Mouse (Mus musculus) limb, embryonic 10.5 days (tissue): ENCODE data around the gene Itpk1. TPM values are rescaled to one million over a fixed set of nuclear protein-coding genes. Genes with fewer than 3 reads are reported as not detected.

ENCODE experiments used
- DNase-seq: peaks from one replicate; pipeline ENCODE4 v3.0.0-alpha.2; 2017; ENCODE audit warnings: low spot score
- H3K27ac ChIP-seq: fragments of 300-500 bp; sonication (generic); 2 replicates; pipeline ENCODE4 v1.5.1; 2016; ENCODE audit warnings: mild to moderate bottlenecking
- H3K27me3 ChIP-seq: fragments of 300-500 bp; sonication (generic); 2 replicates; pipeline ENCODE4 v1.6.1; 2016; ENCODE audit warnings: low read depth, mild to moderate bottlenecking; ENCODE audit not compliant: poor library complexity, severe bottlenecking
- H3K36me3 ChIP-seq: fragments of 300-500 bp; sonication (generic); 2 replicates; pipeline ENCODE4 v1.6.1; 2016; ENCODE audit warnings: mild to moderate bottlenecking, moderate library complexity
- H3K4me1 ChIP-seq: fragments of 300-500 bp; sonication (generic); 2 replicates; pipeline ENCODE4 v1.6.1; 2016
- H3K4me3 ChIP-seq: fragments of 300-500 bp; sonication (generic); 2 replicates; pipeline ENCODE4 v1.5.1; 2016; ENCODE audit warnings: mild to moderate bottlenecking, moderate library complexity
- H3K9me3 ChIP-seq: fragments of 300-500 bp; sonication (generic); replicated peaks from 2 replicates; pipeline ENCODE4 v1.6.1; 2016; ENCODE audit warnings: mild to moderate bottlenecking
- WGBS: fragments of 180-500 bp; shearing (Covaris S2); methylation state at CpG from one replicate; pipeline ENCODE4 v1.1.7; 2016; 5-methylcytosine and 5-hydroxymethylcytosine counted together
- polyA plus RNA-seq: library from polyadenylated mRNA; unstranded; fragments of >200 nt; fragmentation: Nextera tagmentation; extraction: Ambion mirVana; gene quantifications from 2 replicates; pipeline ENCODE4 v1.2.1, GENCODE M21; 2016

Itpk1 gene
- polyA plus RNA-seq, 1 experiment from 2014 or later: 9.7 TPM

DNA sequence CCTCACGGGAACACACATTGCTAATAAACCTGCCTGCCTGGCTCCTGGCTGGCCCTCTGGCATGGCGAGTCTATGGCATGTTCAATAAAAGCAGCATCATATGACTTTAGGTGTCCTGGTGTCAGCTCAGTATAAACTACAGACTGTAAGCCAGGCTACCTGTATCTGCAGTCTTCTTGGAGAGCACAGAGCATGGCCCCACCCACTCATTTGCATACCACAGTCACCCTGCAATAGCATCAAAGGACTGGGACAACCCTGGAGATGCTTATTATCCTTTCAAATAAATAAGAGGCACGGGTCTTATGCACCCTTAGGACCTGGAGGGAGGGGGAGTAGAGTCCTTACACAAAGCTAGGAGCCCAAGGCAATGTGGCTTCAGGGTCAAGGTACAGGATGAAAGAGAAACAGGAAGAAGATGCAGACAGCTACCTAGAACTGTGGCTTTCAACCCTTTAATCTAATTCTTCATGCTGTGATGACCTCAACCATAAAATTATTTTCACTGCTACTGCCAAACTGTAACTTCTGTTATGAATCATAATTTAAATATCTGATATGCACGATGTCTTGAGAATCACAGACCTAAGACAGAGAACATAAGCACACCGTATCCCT is 123.0 kb downstream of the Itpk1 start:
- WGBS: 77% methylated on average over 5 of the region's 5 CpGs
- no peak overlapping the region for H3K27ac ChIP-seq
- no peak for DNase-seq

DNA sequence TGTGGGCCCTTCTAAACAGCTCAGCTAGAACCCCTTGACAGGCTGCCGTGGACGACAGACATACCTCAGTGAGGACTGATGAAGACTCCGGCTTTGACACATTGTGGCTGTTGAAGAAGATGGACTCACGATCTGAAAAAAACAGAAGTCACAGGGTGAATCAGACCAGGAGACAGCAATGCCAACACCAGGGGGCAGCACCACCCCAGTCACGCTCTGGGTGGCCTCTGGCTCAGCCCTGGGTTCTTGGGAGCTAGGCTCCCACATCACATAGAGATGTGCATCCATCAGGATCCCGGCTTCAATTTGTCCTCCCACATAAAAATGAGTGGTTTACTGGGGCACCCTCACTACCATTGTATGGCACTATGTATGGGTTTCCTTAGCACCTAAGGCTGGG is 125.7 kb downstream of the Itpk1 start:
- H3K27ac ChIP-seq: no peak overlapping the region
- WGBS: 62% methylated on average over 6 of the region's 6 CpGs
- H3K4me1 ChIP-seq: no peaks in the 10 kb centered on the region
- DNase-seq: peak; percentile 81
- no peaks in the 10 kb centered on the region for H3K27me3 ChIP-seq
- peaks cover 13% of the 10 kb centered on the region for H3K36me3 ChIP-seq
- no peaks in the 10 kb centered on the region for H3K9me3 ChIP-seq
- H3K4me3 ChIP-seq: no peak overlapping the region

More for the DNA sequence above, 123.0 kb downstream of the Itpk1 start:
- H3K36me3 ChIP-seq: peaks cover 25% of the 10 kb centered on the region
- H3K27me3 ChIP-seq: no peaks in the 10 kb centered on the region
- H3K4me3 ChIP-seq: no peak overlapping the region
- H3K4me1 ChIP-seq: no peaks in the 10 kb centered on the region
- no peaks in the 10 kb centered on the region for H3K9me3 ChIP-seq

DNA sequence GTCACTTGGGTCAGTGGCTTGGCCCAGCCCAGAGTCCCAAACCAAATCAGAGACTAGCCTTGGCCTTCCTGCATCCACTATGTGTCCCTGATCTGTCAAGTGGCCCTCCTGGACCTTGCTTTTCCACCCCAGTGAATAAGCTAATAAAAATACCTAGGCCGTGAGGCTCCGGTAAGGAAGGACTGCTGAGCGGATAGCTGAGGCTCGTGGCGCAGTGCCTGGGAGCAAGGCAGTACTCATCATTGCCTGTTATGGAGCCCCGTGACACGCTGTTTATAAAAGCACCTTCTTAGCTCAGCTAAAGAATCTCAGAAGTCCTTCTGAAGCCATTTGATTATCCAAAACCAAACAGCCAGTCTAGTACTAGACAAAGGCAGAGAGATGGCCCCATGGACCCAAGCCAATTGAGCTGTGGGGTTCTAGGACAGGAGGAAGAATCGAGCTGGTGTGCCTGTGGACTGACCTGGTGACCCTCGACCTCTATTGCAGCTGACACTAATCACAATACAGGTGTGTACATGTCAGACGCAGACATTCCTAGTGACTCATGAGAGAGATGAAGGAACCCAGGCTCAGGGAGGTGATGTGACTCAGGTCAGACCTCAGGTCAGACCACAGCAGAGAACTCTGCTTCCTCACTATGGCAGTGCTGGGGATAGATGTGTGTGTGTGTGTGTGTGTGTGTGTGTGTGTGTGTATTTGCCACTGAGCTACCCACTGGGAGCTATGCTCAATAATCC is 127.9 kb downstream of the Itpk1 start:
- WGBS: 86% methylated on average over 10 of the region's 10 CpGs

DNA sequence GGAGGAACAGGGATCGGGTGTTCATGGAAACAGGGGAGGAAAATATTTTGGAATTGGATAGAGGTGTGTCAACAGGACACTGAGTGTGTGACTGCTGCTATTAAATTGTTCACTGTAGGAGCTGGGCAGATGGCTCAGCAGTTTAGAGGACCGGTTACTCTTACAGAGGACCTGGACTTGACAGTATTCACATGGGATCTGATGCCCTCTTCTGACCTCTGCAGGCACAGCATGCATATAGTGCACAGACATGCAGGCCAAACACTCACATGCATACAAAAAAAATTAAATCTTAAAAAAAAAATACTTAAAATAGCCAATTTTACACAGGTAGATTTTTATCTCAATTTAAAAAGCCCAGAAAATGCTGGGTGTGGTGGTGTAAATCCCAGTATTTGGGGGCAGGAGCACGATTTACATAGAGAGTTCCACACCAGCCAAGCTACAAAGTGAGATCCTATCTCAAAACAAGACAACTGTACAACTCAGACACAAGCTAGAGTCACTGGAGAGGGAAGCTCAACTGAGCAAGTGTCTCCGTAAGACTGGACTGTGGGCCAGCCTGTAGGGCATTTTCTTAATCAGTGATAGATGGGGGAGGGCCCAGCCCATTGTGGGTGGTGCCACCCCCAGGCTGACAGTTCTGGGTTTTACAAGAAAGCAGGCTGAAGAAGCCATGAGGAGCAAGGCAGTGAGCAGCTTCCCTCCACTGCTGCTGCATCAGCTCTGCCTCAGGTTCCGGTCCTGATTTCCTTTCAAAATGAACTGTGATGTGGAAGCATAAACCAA is 129.0 kb downstream of the Itpk1 start:
- Histone ChIP-seq H3K27me3 (no peaks in the 10 kb centered on the region), H3K9me3 (no peaks in the 10 kb centered on the region), H3K4me3 (no peak overlapping the region), H3K36me3 (peaks cover 9% of the 10 kb centered on the region), H3K4me1 (peaks cover 3% of the 10 kb centered on the region; the same call in 1 of the 2 replicates), H3K27ac (no peak overlapping the region)
- WGBS: 83% methylated on average over 5 of the region's 5 CpGs
- no peak for DNase-seq

More for the DNA sequence above, 127.9 kb downstream of the Itpk1 start:
- H3K36me3 ChIP-seq: peaks cover 9% of the 10 kb centered on the region
- DNase-seq: no peak
- H3K27me3 ChIP-seq: no peaks in the 10 kb centered on the region
- H3K4me3 ChIP-seq: no peak overlapping the region
- no peaks in the 10 kb centered on the region for H3K9me3 ChIP-seq
- H3K27ac ChIP-seq: no peak overlapping the region
- peaks cover 3% of the 10 kb centered on the region; the same call in 1 of the 2 replicates for H3K4me1 ChIP-seq

DNA sequence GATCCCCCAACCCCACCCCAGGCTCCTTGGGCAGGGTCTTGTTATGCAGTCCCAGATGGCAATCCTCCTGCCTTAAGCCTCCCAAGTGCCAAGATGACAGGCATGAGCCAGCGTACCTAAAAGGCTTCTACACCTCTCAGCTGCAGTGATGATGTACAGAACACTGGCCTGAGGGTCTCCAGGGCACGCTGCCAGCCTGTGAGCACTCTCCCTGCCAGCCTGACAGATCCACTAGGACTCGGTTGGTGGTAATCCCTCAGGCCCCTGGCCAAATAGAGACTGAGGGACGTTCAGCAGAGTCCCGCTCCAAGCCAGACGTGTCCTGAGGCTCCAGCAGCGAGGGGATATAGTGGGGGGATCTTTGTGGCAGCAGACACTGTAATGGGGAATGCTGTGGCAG is 131.7 kb downstream of the Itpk1 start:
- Histone ChIP-seq H3K4me1 (peaks cover 19% of the 10 kb centered on the region), H3K27me3 (no peaks in the 10 kb centered on the region), H3K27ac (no peak overlapping the region), H3K4me3 (no peak overlapping the region), H3K36me3 (peaks cover 12% of the 10 kb centered on the region), H3K9me3 (no peaks in the 10 kb centered on the region)
- 81% methylated on average over 7 of the region's 7 CpGs for WGBS
- DNase-seq: no peak

DNA sequence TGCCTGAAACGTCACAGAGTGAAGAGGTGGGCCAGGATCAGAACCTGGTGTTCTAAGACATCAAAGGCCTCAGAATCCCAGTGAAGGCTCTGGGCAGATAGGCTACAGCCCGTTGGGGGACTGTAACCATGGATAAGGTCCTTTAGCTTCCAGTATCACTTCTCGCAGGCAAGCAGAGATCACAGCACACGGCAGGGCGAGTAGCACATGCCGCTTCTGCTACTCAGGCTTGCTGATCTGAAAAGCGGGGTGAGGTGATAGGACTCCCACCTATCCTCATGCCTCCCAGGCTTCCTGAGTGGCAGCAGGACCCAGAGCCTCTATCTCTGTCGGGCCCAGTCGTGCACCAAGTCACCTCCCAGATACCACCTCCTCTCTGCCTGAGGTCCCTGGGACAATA is 133.1 kb downstream of the Itpk1 start:
- 0 out of 2 replicates have a peak, but pooled peaks cover 5% of the 10 kb centered on the region for H3K36me3 ChIP-seq
- H3K27me3 ChIP-seq: no peaks in the 10 kb centered on the region
- peaks cover 19% of the 10 kb centered on the region for H3K4me1 ChIP-seq
- no peak overlapping the region for H3K27ac ChIP-seq
- H3K4me3 ChIP-seq: no peak overlapping the region
- WGBS: 83% methylated on average over 9 of the region's 9 CpGs
- H3K9me3 ChIP-seq: no peaks in the 10 kb centered on the region
- DNase-seq: no peak

DNA sequence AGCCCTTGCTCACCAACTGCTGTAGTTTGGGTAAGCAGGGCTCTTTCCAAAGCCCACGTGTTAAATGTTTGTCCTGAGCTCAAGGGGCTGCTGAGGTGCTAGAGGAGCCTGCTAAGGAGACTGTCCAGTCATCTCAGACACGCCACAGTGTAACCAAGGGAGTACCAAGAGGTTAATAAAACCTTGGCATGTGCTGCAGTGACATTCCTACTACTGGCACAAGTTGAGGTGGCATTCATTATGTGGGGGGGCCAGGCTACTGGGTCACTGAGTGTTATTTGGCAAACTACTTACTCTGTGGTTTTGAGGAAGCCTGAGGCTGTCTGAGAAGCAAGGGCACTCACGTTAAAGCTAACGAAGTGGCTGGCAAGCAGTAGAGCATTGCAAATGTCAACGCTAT is 134.0 kb downstream of the Itpk1 start:
- no peak for DNase-seq
- 0 out of 2 replicates have a peak, but pooled peaks cover 5% of the 10 kb centered on the region for H3K36me3 ChIP-seq
- H3K4me1 ChIP-seq: peaks cover 19% of the 10 kb centered on the region
- no peak overlapping the region for H3K4me3 ChIP-seq
- no peaks in the 10 kb centered on the region for H3K27me3 ChIP-seq
- H3K27ac ChIP-seq: no peak overlapping the region
- 81% methylated on average over 5 of the region's 5 CpGs for WGBS
- no peaks in the 10 kb centered on the region for H3K9me3 ChIP-seq

DNA sequence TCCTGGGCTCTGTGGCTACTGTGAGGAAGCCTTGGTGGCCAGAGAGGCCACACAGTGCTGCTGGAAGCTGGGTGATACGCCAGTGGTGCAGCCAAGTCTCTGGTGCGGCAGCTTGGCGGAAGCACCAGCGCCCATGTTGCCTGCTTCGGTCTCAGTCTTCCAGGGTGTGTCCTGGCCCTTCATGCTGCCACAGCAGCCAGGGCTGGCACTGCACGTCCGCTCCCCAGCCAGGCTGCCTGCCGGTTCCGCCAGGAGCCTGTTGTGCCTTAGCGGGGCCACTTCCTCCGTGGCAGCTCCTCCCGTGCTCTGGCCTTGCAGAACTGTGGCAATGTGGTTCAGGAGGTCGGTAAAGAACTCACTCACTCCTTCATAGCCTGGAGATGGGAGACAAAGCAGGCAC is 134.6 kb downstream of the Itpk1 start:
- DNase-seq: no peak
- Histone ChIP-seq H3K27ac (peak overlapping the region; percentile 31; the same call in 1 of the 2 replicates), H3K4me1 (peaks cover 19% of the 10 kb centered on the region), H3K27me3 (no peaks in the 10 kb centered on the region), H3K9me3 (no peaks in the 10 kb centered on the region), H3K36me3 (0 out of 2 replicates have a peak, but pooled peaks cover 5% of the 10 kb centered on the region), H3K4me3 (no peak overlapping the region)
- WGBS: 92% methylated on average over 13 of the region's 13 CpGs

DNA sequence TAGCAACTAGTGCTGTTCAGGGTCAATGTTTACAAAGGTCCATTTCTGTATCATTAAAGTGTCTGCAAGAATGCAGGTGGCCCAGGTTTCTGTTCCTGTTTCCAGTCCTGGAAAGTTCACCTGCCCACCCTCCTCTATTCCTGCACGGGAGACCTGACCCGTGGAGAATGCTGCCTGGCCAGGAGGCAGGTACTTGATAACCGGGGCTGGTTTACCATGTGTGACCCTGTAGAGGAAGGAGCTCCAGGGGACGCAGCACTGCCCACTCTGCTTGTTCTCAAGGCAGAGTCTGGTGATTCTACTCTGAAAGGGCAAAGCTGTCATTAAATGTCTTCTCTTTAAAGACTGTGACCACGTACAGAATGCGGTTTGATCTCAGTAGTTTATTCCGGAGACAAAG is 136.5 kb downstream of the Itpk1 start:
- DNase-seq: no peak
- Histone ChIP-seq H3K27ac (no peak overlapping the region), H3K27me3 (no peaks in the 10 kb centered on the region), H3K4me1 (peaks cover 19% of the 10 kb centered on the region), H3K36me3 (0 out of 2 replicates have a peak, but pooled peaks cover 5% of the 10 kb centered on the region), H3K9me3 (no peaks in the 10 kb centered on the region), H3K4me3 (no peak overlapping the region)
- whole genome bisulfite sequencing: 76% methylated on average over 7 of the region's 7 CpGs

DNA sequence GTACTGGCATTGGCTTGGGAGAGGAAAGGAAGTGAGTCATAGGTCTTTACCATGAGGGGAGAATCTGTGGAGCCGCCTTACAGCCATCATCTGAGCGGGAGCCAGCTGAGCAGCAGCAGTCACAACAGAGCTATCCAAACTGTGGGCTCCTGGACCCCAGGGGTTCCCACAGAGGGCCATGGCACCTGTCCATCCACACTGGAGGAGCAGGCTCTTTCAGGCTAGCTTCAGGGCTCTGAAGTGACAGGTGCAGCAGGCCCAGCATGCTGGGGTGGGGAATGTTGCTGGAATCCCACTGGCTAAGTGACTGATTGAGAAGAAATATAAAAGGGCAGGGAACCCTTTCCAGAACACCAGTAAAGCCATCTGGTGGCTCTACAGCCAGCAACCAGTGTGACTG is 137.8 kb downstream of the Itpk1 start:
- 0 out of 2 replicates have a peak, but pooled peaks cover 3% of the 10 kb centered on the region for H3K36me3 ChIP-seq
- DNase-seq: no peak
- H3K27me3 ChIP-seq: no peaks in the 10 kb centered on the region
- peaks cover 16% of the 10 kb centered on the region; the same call in 1 of the 2 replicates for H3K4me1 ChIP-seq
- no peak overlapping the region for H3K4me3 ChIP-seq
- no peak overlapping the region for H3K27ac ChIP-seq
- WGBS: 84% methylated on average over 2 of the region's 2 CpGs
- no peaks in the 10 kb centered on the region for H3K9me3 ChIP-seq

DNA sequence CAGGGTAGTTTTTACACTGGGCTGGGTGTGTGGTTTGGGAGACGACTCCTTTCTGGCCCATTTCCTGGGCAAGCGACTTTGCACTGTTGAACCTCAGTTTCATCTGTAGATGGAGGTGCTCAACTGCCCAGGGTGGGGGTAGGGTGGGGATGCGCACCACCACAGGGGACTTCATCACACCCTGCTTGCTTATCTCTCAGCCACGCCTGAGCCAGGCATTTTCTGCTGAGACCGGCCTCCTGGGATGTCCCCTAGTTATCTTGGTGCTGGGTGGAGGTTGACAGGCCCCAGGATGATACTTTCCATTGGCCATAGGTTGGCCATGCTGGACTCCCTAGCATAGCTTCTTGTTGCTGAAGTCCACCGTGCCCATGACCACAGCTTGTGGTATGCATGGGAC is 139.6 kb downstream of the Itpk1 start:
- no peak for DNase-seq
- H3K36me3 ChIP-seq: 0 out of 2 replicates have a peak, but pooled peaks cover 3% of the 10 kb centered on the region
- no peaks in the 10 kb centered on the region for H3K9me3 ChIP-seq
- no peak overlapping the region for H3K4me3 ChIP-seq
- no peak overlapping the region for H3K27ac ChIP-seq
- no peaks in the 10 kb centered on the region for H3K27me3 ChIP-seq
- H3K4me1 ChIP-seq: peaks cover 16% of the 10 kb centered on the region; the same call in 1 of the 2 replicates
- WGBS: 76% methylated on average over 6 of the region's 6 CpGs

DNA sequence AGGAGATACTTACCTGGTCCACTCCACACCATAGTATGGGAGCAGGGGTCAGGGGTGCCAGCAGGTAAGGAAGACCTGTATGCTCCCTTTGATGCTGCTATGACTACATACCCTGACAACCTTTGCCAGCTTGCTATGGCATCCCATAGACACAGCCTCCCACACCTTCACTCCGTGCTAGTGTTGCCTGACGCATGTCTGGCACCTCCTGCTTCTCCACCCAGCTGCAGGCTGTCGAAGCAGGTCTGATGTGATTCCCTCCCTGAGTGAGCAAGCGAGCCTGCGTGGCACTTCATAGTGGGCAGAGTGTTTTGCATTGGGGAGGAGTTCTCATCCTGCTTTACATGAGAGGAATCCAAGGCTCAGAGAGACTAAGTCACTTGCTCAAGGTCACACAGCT is 147.4 kb downstream of the Itpk1 start:
- Histone ChIP-seq H3K9me3 (no peaks in the 10 kb centered on the region), H3K36me3 (no peaks in the 10 kb centered on the region), H3K4me3 (no peak overlapping the region), H3K27ac (no peak overlapping the region), H3K27me3 (peaks cover 34% of the 10 kb centered on the region), H3K4me1 (peaks cover 9% of the 10 kb centered on the region)
- 82% methylated on average over 5 of the region's 5 CpGs for WGBS
- DNase-seq: no peak

DNA sequence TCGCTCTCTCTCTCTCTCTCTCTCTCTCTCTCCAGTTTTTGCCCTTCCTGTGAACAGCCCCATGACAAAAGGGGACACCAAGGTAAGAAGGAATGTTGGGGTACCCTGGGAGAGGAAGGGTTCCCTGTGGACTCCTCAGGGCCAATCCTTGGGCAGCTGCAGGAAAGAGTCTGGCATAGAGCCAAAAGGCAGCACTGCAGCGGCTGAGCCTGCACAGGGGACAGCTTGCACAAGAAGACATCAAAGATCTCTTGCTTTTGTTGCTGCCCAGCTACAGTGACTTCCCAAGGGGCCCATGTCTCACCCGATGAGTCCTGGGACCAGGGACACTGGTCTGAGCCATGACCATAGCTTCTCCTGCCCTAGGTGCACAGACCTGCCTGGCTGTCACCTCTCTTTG is 148.9 kb downstream of the Itpk1 start:
- H3K9me3 ChIP-seq: no peaks in the 10 kb centered on the region
- peaks cover 50% of the 10 kb centered on the region for H3K27me3 ChIP-seq
- WGBS: 89% methylated on average over 3 of the region's 3 CpGs
- no peak overlapping the region for H3K27ac ChIP-seq
- H3K36me3 ChIP-seq: no peaks in the 10 kb centered on the region
- no peak for DNase-seq
- peaks cover 9% of the 10 kb centered on the region for H3K4me1 ChIP-seq
- no peak overlapping the region for H3K4me3 ChIP-seq
